Mouse (Mus musculus) embryonic facial prominence, embryonic 15.5 days (tissue): ENCODE results near the gene Ccl9. TPM values are rescaled to one million over a fixed set of nuclear protein-coding genes. Genes with fewer than 3 reads are reported as not detected.
A peak's percentile ranks its signal among the peaks of the same experiment; 100 is the strongest.

Source experiments
- ATAC-seq: fragments of 200-750 bp; cut with Nextera tagmentation; 2 replicates; pipeline ENCODE4 v1.8.0; 2017; ENCODE audit warnings: low read depth, moderate TSS enrichment; ENCODE audit not compliant: insufficient number of reproducible peaks, low FRiP score, low TSS enrichment
- H3K27ac ChIP-seq: fragments of 300-500 bp; sonication (generic); replicated peaks from 2 replicates; pipeline ENCODE4 v1.5.1; 2015; ENCODE audit warnings: mild to moderate bottlenecking, inconsistent platforms
- H3K27me3 ChIP-seq: fragments of 300-500 bp; sonication (generic); 2 replicates; pipeline ENCODE4 v1.6.1; 2015; ENCODE audit warnings: inconsistent platforms
- H3K36me3 ChIP-seq: fragments of 300-500 bp; sonication (generic); 2 replicates; pipeline ENCODE4 v1.6.1; 2015; ENCODE audit warnings: mild to moderate bottlenecking, inconsistent platforms
- H3K4me1 ChIP-seq: fragments of 300-500 bp; sonication (generic); 2 replicates; pipeline ENCODE4 v1.6.1; 2015; ENCODE audit warnings: inconsistent platforms
- H3K4me2 ChIP-seq: fragments of 300-500 bp; sonication (generic); replicated peaks from 2 replicates; pipeline ENCODE4 v1.6.1; 2015; ENCODE audit warnings: mild to moderate bottlenecking, inconsistent platforms
- H3K4me3 ChIP-seq: fragments of 300-500 bp; sonication (generic); replicated peaks from 2 replicates; pipeline ENCODE4 v1.5.1; 2015; ENCODE audit warnings: mild to moderate bottlenecking, inconsistent platforms
- H3K9ac ChIP-seq: fragments of 300-500 bp; sonication (generic); 2 replicates; pipeline ENCODE4 v1.6.1; 2015; ENCODE audit warnings: inconsistent platforms
- H3K9me3 ChIP-seq: fragments of 300-500 bp; sonication (generic); replicated peaks from 2 replicates; pipeline ENCODE4 v1.6.1; 2016; ENCODE audit warnings: inconsistent platforms
- WGBS: fragments of 180-500 bp; shearing (Covaris S2); methylation state at CpG from one replicate; pipeline ENCODE4 v1.1.7; 2015; 5-methylcytosine and 5-hydroxymethylcytosine counted together
- polyA plus RNA-seq: library from polyadenylated mRNA; unstranded; fragments of >200 nt; fragmentation: Nextera tagmentation; extraction: Ambion mirVana; gene quantifications from 2 replicates; pipeline ENCODE4 v1.2.1, GENCODE M21; 2015

Ccl9 gene
- polyA plus RNA-seq, 1 experiment from 2014 or later = 7.6 TPM

- no peaks in the 10 kb centered on the region for H3K9me3 ChIP-seq
- H3K4me2 ChIP-seq = no peak overlapping the region
- 57% methylated on average over 3 of the region's 3 CpGs for WGBS
- no peak overlapping the region for H3K9ac ChIP-seq
- H3K36me3 ChIP-seq = no peaks in the 10 kb centered on the region
- H3K27ac ChIP-seq = peak overlapping the region; percentile 71; the same call in 1 of the 2 replicates
- H3K4me1 ChIP-seq = no peaks in the 10 kb centered on the region
- H3K27me3 ChIP-seq = no peaks in the 10 kb centered on the region
- H3K4me3 ChIP-seq = no peak overlapping the region
- no peak; the same call in 1 of the 2 replicates for ATAC-seq
Measured at GRCm38 (mm10) chr11:83598207-83598837, 19.9 kb upstream of the Ccl9 start.

- no peaks in the 10 kb centered on the region for H3K9me3 ChIP-seq
- no peaks in the 10 kb centered on the region for H3K4me1 ChIP-seq
- peak overlapping the region; percentile 71; the same call in 1 of the 2 replicates for H3K27ac ChIP-seq
- 75% methylated on average over 7 of the region's 7 CpGs for WGBS
- H3K4me2 ChIP-seq = no peak overlapping the region
- no peaks in the 10 kb centered on the region for H3K27me3 ChIP-seq
- no peak overlapping the region for H3K9ac ChIP-seq
- no peaks in the 10 kb centered on the region for H3K36me3 ChIP-seq
- no peak overlapping the region for H3K4me3 ChIP-seq
- no peak for ATAC-seq
Measured at GRCm38 (mm10) chr11:83597796-83598195, 19.4 kb upstream of the Ccl9 start.

GRCm38 (mm10) chr11:83595669-83596455, 17.4 kb upstream of the Ccl9 start:
- no peak overlapping the region for H3K9ac ChIP-seq
- WGBS = 68% methylated on average over 7 of the region's 7 CpGs

GRCm38 (mm10) chr11:83593453-83593852, 15.0 kb upstream of the Ccl9 start:
- ATAC-seq = no peak
- 88% methylated on average over 5 of the region's 5 CpGs for WGBS
- no peak overlapping the region for H3K4me3 ChIP-seq
- no peaks in the 10 kb centered on the region for H3K9me3 ChIP-seq
- no peak overlapping the region for H3K27ac ChIP-seq
- no peak overlapping the region for H3K4me2 ChIP-seq
- H3K9ac ChIP-seq = no peak overlapping the region
- no peaks in the 10 kb centered on the region for H3K27me3 ChIP-seq
- no peaks in the 10 kb centered on the region for H3K36me3 ChIP-seq
- no peaks in the 10 kb centered on the region for H3K4me1 ChIP-seq

More at GRCm38 (mm10) chr11:83595669-83596455, 17.4 kb upstream of the Ccl9 start:
- Histone ChIP-seq H3K4me2 (no peak overlapping the region), H3K4me3 (no peak overlapping the region), H3K9me3 (no peaks in the 10 kb centered on the region), H3K27me3 (no peaks in the 10 kb centered on the region), H3K36me3 (no peaks in the 10 kb centered on the region), H3K4me1 (no peaks in the 10 kb centered on the region), H3K27ac (no peak overlapping the region)
- ATAC-seq = no peak

- Histone ChIP-seq H3K4me2 (no peak within 1 kb of the TSS), H3K4me3 (no peak within 1 kb of the TSS), H3K9me3 (no peaks in the 10 kb centered on the region), H3K9ac (no peak within 1 kb of the TSS), H3K4me1 (no peaks in the 10 kb centered on the region), H3K27ac (no peak within 1 kb of the TSS), H3K27me3 (no peaks in the 10 kb centered on the region), H3K36me3 (no peaks in the 10 kb centered on the region)
- ATAC-seq = no peak
- WGBS = 26% methylated on average over 2 of the region's 2 CpGs
Measured at GRCm38 (mm10) chr11:83592853-83593252, 14.4 kb upstream of the Ccl9 start, which contains the start of gene Ccl6. TSS of gene Ccl6 (minus strand) at chr11:83593087.

GRCm38 (mm10) chr11:83584232-83584631, 5.8 kb upstream of the Ccl9 start:
- no peaks in the 10 kb centered on the region for H3K9me3 ChIP-seq
- H3K36me3 ChIP-seq = no peaks in the 10 kb centered on the region
- 86% methylated on average over 2 of the region's 2 CpGs for WGBS
- H3K9ac ChIP-seq = no peak overlapping the region
- no peak overlapping the region for H3K4me2 ChIP-seq
- H3K27ac ChIP-seq = no peak overlapping the region
- no peak for ATAC-seq
- H3K4me3 ChIP-seq = no peak overlapping the region
- H3K27me3 ChIP-seq = no peaks in the 10 kb centered on the region
- H3K4me1 ChIP-seq = 0 out of 2 replicates have a peak, but pooled peaks cover 3% of the 10 kb centered on the region

- Histone ChIP-seq H3K9me3 (no peaks in the 10 kb centered on the region), H3K9ac (no peak overlapping the region), H3K4me1 (0 out of 2 replicates have a peak, but pooled peaks cover 3% of the 10 kb centered on the region), H3K36me3 (no peaks in the 10 kb centered on the region), H3K4me2 (no peak overlapping the region), H3K27me3 (no peaks in the 10 kb centered on the region), H3K27ac (no peak overlapping the region), H3K4me3 (no peak overlapping the region)
- no peak for ATAC-seq
Measured at GRCm38 (mm10) chr11:83583450-83583754, 5.0 kb upstream of the Ccl9 start.

GRCm38 (mm10) chr11:83582626-83583449, 4.4 kb upstream of the Ccl9 start:
- H3K4me3 ChIP-seq = no peak overlapping the region
- H3K9ac ChIP-seq = no peak overlapping the region
- no peak overlapping the region for H3K27ac ChIP-seq
- ATAC-seq = no peak
- H3K4me2 ChIP-seq = no peak overlapping the region
- no peaks in the 10 kb centered on the region for H3K27me3 ChIP-seq
- 0 out of 2 replicates have a peak, but pooled peaks cover 3% of the 10 kb centered on the region for H3K4me1 ChIP-seq
- H3K9me3 ChIP-seq = no peaks in the 10 kb centered on the region
- no peaks in the 10 kb centered on the region for H3K36me3 ChIP-seq
- whole genome bisulfite sequencing = 68% methylated on average over 4 of the region's 4 CpGs

GRCm38 (mm10) chr11:83581626-83582610, 3.5 kb upstream of the Ccl9 start:
- H3K27me3 ChIP-seq = no peaks in the 10 kb centered on the region
- no peak overlapping the region for H3K27ac ChIP-seq
- 75% methylated on average over 4 of the region's 4 CpGs for WGBS
- no peaks in the 10 kb centered on the region for H3K36me3 ChIP-seq
- H3K9ac ChIP-seq = no peak overlapping the region
- H3K4me3 ChIP-seq = no peak overlapping the region
- no peak overlapping the region for H3K4me2 ChIP-seq
- H3K9me3 ChIP-seq = no peaks in the 10 kb centered on the region
- no peak for ATAC-seq
- no peaks in the 10 kb centered on the region for H3K4me1 ChIP-seq

- no peaks in the 10 kb centered on the region for H3K9me3 ChIP-seq
Measured at GRCm38 (mm10) chr11:83580699-83581232, 2.3 kb upstream of the Ccl9 start.

More at GRCm38 (mm10) chr11:83580699-83581232, 2.3 kb upstream of the Ccl9 start:
- Histone ChIP-seq H3K27ac (no peak overlapping the region), H3K36me3 (no peaks in the 10 kb centered on the region), H3K4me2 (no peak overlapping the region), H3K4me3 (no peak overlapping the region), H3K27me3 (no peaks in the 10 kb centered on the region), H3K9ac (no peak overlapping the region), H3K4me1 (no peaks in the 10 kb centered on the region)
- 53% methylated on average over 1 of the region's 1 CpGs for WGBS
- ATAC-seq = no peak
